Mouse (Mus musculus) common myeloid progenitor, adult 5-6 weeks (primary cell): ENCODE measurements around the gene Col8a2. TPM values are rescaled to one million over a fixed set of nuclear protein-coding genes. Genes with fewer than 3 reads are reported as not detected.

ENCODE experiments used
- ATAC-seq: replicated peaks from 2 replicates; pipeline ENCODE4 v1.8.0; 2016; ENCODE audit warnings: low read depth, mild to moderate bottlenecking, moderate TSS enrichment, inconsistent platforms; ENCODE audit not compliant: poor library complexity, severe bottlenecking
- total RNA-seq: library from RNA; stranded (forward); fragments of 200-1000, 187-1606 nt; gene quantifications from 2 replicates; pipeline ENCODE4 v1.2.3, GENCODE M21; 2017

Col8a2 gene
- not detected in 2 replicates for total RNA-seq

- ATAC-seq = peak; percentile 36; the same call in 1 of the 2 replicates
Observed at GRCm38 (mm10) chr4:126286492-126286891, at the start of gene Col8a2. TSS of gene Col8a2 (plus strand) at chr4:126286793.

GRCm38 (mm10) chr4:126237721-126238242 lies 48.8 kb upstream of the Col8a2 start:
- no peak for ATAC-seq

- ATAC-seq = no peak
Observed at GRCm38 (mm10) chr4:126239862-126240475, 46.6 kb upstream of the Col8a2 start.

- ATAC-seq = no peak
Observed at GRCm38 (mm10) chr4:126241956-126242355, 44.6 kb upstream of the Col8a2 start.

GRCm38 (mm10) chr4:126242510-126242909 lies 44.1 kb upstream of the Col8a2 start:
- no peak for ATAC-seq

- ATAC-seq = no peak
Observed at GRCm38 (mm10) chr4:126246202-126246889, 40.2 kb upstream of the Col8a2 start.

GRCm38 (mm10) chr4:126248261-126248868 lies 38.2 kb upstream of the Col8a2 start:
- ATAC-seq = no peak

GRCm38 (mm10) chr4:126250659-126251058 lies 35.9 kb upstream of the Col8a2 start:
- ATAC-seq = no peak

- ATAC-seq = peak; percentile 24
Observed at GRCm38 (mm10) chr4:126251655-126252254, 34.8 kb upstream of the Col8a2 start.

- no peak for ATAC-seq
Observed at GRCm38 (mm10) chr4:126252411-126253237, 34.0 kb upstream of the Col8a2 start.

- peak; percentile 24; the same call in 1 of the 2 replicates for ATAC-seq
Observed at GRCm38 (mm10) chr4:126253637-126254272, 32.8 kb upstream of the Col8a2 start.

- no peak for ATAC-seq
Observed at GRCm38 (mm10) chr4:126254315-126255112, 32.1 kb upstream of the Col8a2 start.

GRCm38 (mm10) chr4:126255113-126256001 lies 31.2 kb upstream of the Col8a2 start:
- no peak for ATAC-seq

- peak; percentile 45 for ATAC-seq
Observed at GRCm38 (mm10) chr4:126256131-126256791, 30.3 kb upstream of the Col8a2 start, which contains the start of gene Map7d1. TSS of gene Map7d1 (minus strand) at chr4:126256343.

- ATAC-seq = no peak
Observed at GRCm38 (mm10) chr4:126256967-126257881, 29.4 kb upstream of the Col8a2 start.

GRCm38 (mm10) chr4:126259063-126259462 lies 27.5 kb upstream of the Col8a2 start:
- ATAC-seq = no peak
